Mouse (Mus musculus) cerebral cortex, adult 2 months (tissue): ENCODE data around the gene Fam25c.

ENCODE experiments used
- WGBS: fragments of 180-500 bp; shearing (Covaris S2); methylation state at CpG from one replicate; pipeline ENCODE4 v1.1.7; 2018; 5-methylcytosine and 5-hydroxymethylcytosine counted together

The Fam25c gene

GRCm38 (mm10) chr14:34331886-34332285, 23.3 kb downstream of the Fam25c start:
- WGBS: 60% methylated on average over 3 of the region's 3 CpGs

DNA sequence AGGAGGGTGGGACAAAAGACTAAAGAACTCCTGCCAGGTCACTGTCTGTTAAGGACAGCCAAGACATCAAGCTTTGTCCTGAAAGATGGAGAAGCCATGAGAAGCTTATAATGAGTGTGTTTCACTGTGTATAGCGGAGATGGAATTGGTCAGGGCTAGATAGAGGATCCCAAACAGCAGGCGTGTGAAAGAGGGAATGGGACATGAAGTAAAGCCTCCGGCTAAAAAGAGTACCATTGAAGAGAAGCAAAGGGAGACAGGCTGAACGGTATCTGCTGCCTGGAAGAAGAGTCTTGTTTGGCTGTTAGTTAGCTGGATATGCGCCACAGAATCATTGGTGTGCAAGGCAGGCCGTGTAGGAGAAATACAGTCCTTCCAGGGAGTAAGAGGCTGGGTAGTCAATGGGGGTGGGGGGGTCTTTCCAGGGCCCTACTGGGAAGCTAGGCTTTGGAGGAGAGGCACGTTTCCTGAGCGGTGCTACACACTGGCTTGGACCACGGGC, 24.5 kb downstream of the Fam25c start:
- WGBS: 73% methylated on average over 9 of the region's 9 CpGs

DNA sequence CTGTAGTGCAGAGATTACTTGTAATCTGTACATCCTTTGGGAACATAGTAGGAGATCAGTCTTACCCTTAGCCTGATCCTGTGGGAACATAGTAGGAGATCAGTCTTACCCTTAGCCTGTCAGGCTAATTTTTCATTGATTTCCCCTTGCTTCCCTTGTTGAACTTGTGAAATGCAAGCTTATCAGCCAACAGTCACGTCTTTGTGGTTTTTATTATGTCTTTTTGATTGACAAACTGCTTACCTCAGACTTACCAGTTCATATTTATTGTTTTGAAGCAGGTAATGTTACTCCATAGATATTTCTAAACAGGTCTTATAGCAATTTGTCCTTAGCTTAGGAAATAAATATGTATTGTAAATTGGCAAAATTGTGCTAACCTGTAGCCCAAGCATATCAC, 27.6 kb downstream of the Fam25c start:
- 83% methylated on average over 1 of the region's 1 CpGs for WGBS

DNA sequence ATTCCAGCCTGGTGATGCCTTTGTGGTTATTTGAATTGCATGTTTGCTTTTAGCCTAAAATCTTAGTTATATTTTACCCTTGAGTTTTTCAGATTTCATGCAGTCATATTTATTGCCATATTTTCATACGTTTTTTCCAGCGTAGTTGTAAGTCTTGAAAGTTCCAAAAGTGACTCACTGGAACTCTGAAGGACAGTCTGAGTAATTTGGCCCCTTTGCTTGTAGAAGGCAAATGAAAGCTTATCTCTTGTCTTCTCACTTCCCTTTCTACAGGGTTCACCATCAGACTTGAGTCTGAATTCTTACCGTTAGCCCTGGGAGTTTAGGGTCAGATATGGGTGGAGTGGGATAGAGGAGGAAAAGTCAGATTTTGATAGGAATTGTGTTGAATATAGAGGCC, 28.6 kb downstream of the Fam25c start:
- WGBS: 88% methylated on average over 3 of the region's 3 CpGs

GRCm38 (mm10) chr14:34323576-34324085, 31.6 kb downstream of the Fam25c start:
- WGBS: 96% methylated on average over 5 of the region's 5 CpGs

DNA sequence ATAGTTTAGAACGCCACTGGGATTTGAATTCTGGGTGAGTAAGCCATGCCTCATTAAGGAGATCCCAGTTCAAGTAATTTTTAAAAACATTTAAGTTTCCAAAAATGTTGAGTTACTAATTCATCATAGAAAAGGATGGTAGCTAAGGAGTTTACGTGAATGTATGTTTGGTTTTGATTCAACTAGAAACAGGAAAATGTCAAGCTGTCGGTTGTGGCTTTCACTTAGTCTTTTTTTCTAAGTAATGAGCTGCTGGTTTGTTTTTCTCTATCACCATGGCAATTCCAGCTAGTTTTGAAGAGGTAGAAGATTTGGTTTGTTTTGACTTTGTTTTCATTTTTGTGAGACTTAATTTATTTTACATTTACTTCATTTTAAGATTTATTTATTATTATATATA, 37.8 kb downstream of the Fam25c start:
- 64% methylated on average over 3 of the region's 3 CpGs for WGBS

DNA sequence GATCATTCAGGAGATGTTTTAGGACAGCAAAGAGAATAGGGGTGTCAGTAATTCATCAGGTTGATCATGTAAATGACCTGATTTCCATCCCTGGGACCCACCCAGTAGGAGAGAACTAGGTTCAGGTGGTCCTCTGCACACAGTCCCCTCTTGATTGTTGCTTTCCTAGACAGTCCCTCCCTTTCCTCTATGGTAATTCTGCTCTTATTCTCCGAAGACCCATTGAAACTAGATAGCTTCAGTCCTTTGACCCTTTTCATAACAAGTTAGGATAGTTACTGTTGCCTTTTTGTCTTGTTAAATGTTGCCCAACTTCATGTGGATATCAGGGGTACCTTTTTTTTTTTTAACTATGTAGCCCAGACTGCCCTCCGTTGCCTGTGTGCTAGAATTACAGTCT, 38.9 kb downstream of the Fam25c start:
- WGBS: 88% methylated on average over 2 of the region's 2 CpGs

DNA sequence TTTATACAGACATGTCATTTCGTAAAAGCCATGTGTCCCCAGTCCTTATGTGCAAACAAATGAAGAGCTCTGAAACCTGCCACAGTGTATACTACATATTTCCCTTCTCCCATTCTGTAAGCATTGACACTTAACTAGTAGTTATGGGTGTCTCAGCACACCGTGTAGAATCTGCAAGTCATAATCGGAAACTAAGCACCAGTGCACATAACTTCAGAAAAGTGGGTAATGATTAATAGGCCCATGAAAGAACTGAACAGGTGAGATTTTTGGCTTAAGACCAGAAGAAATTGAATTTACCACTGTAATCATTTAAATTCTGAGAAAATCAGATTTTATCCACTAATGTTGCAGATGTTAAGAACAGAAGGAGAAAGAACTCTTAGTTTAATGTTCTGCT, 40.4 kb downstream of the Fam25c start:
- 66% methylated on average over 3 of the region's 3 CpGs for WGBS

DNA sequence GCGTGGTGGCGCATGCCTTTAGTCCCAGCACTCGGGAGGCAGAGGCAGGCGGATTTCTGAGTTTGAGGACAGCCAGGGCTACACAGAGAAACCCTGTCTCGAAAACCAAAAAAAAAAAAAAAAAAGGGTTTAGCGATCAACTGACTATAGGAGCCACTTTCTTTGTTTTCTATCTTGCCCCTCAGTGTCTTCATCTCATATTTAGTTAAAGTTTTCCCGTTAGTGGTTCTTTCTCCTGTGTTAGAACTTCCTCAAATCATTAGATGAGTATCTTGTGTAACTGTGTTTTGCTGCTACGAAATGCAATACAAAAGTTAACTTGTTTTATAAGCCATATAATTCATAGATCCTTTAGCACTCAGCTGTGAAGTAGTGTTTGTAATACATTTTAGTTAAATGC, 40.9 kb downstream of the Fam25c start:
- WGBS: 75% methylated on average over 8 of the region's 8 CpGs

GRCm38 (mm10) chr14:34313612-34314011, 41.6 kb downstream of the Fam25c start:
- 58% methylated on average over 3 of the region's 3 CpGs for WGBS

GRCm38 (mm10) chr14:34312339-34313048, 42.7 kb downstream of the Fam25c start:
- WGBS: 18% methylated on average over 6 of the region's 6 CpGs

DNA sequence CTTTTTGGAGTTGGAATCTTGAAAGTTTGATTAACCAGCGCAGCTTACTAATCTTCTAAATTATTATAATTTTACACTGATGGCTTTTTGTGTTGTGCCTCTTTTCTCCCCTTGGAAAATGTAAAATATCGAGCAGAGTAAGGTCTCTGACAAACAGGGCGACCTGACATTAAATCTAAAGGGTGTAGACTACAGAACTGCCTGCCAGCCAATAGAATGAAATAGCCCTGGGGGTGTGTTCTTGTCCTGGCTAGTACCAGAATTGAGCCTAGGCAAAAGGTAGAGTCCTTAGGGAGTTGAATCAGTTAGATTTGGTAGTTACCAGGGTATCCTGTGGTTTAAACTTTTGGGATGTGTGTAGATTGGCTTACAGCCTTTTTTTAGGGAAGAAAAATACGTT, 43.5 kb downstream of the Fam25c start:
- 6% methylated on average over 4 of the region's 4 CpGs for WGBS

GRCm38 (mm10) chr14:34311021-34311631, 44.1 kb downstream of the Fam25c start:
- 0% methylated on average over 47 of the region's 47 CpGs for WGBS

DNA sequence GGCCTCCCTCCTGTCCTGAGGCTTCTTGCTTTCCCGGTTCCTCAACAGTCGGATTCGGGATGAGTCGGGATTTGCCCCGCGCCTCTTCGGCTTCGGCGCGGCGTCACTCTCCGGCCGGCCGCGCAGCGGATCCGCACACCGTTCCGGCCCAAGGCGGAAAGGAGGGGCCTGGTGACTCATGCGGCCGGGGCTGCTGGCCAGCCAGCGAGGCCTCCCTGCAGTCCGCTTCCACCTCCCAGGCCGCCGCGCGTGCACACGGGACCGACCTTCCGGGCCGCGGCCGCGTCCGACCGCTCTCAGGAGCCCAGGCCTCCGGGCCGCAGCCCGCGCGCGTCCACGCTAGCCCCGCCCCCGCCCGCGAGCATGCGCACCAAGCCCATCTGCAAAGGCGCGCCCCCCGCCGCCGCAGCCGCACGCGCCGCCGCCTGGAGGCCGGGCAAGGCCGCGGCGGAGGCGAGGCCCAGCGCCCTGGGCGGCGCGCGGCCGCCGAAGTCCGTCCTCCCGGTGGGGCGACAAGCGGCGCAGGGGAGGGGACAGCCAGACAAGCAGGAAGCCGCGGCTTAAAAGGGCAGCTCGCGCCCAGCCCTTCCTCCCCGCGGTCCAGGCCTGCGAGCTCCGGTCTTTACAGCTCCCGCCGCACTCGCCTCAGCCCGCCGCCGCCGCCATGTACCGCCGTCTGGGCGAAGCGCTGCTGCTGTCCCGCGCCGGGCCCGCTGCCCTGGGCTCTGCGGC, 44.8 kb downstream of the Fam25c start, which contains the start of the genes Shld2 and Glud1:
Gene Shld2, minus strand, starts transcription at position 260 of the 732 bp plus-strand sequence.
Gene Glud1, plus strand, starts transcription at position 494 of the 732 bp plus-strand sequence.
- WGBS: under 1% methylated on average over 98 of the region's 100 CpGs

DNA sequence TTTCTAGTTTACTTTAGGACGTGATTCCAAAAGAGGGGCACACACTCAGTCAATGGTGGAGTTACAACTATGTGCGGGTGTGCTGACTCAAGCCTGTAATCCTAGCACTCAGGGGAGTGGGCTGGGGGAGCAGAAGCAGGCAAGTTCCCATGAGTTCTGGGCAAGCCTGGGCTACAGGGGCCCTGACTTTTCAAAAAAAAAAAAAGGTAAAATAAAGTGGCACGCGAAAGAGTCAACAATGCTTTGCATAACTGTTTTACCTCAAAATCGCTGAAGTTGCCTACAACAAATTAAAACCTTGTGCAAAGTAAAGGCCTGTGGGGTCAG, 45.4 kb downstream of the Fam25c start:
- WGBS: 12% methylated on average over 5 of the region's 5 CpGs

DNA sequence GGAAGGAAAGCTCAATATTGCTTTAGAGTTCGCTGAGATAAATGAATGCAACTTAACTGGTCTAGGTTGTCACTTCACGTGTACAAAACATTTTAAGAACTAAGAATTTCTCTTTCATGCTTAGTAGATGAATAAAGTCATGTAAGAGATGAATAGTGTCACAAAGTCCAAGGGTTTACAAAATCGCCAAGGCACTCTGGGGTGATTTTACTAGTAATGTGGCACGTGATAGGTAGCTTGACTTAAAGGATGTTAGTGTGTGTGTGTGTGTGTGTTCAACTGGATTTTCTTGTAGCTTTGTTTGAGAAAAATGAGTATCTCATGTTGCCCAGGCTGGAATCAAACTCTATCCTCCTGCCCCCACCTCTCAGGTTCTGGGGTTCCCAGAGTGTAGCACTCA, 46.0 kb downstream of the Fam25c start:
- 97% methylated on average over 4 of the region's 4 CpGs for WGBS

GRCm38 (mm10) chr14:34303265-34303680, 52.0 kb downstream of the Fam25c start:
- WGBS: 52% methylated on average over 5 of the region's 5 CpGs

GRCm38 (mm10) chr14:34302681-34303242, 52.5 kb downstream of the Fam25c start:
- whole genome bisulfite sequencing: 84% methylated on average over 5 of the region's 5 CpGs
